Mouse (Mus musculus) layer of hippocampus, adult 9-10 months (tissue): ENCODE results near the gene Mpg.

Source experiments
- DNase-seq: peaks from one replicate; pipeline ENCODE4 v3.0.0; 2022; ENCODE audit warnings: low spot score

The Mpg gene

GRCm38 (mm10) chr11:32201922-32202685 is 24.2 kb upstream of the Mpg start:
- no peak for DNase-seq

DNA sequence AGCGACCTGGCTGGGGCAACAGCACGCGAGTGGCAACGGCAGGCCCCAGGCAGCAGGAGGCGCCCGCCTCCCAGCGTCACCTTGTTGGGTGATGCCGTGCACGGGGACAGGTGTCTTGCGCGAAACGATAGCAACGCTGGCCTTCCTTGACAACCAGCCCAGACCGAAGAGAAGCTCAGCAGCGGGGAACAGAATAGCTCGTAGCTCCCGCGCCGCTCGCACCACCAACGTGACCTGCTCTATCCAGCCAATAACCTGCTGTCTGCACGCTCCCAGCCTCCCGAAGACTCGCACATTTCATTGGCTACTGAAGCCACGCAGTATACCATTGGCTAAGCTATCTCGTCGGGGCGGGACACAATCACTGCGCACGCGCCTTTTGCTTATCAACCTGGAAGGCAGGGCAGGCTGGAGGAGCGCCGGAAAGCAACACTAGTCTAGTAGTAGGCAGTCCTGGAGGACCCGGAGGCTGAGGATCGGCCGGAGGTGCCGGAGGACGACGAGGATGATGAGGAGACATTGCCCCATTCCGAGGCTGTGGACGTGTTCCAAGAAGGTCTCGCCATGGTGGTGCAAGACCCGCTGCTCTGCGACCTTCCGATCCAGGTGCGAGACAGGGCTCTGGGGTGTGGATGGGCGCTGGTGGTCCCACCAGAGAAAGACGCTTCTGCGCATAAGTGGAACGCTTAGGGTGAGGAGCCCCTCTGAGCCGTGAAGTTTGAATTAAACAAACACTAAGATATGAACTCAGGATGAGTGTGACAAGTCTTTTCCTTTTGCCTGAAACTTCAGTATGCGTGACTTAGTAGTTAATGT is 21.0 kb upstream of the Mpg start, which contains the start of gene Snrnp25:
TSS of gene Snrnp25 (plus strand) at position 358 of the 816 bp plus-strand sequence.
- DNase-seq = peak; percentile 97

DNA sequence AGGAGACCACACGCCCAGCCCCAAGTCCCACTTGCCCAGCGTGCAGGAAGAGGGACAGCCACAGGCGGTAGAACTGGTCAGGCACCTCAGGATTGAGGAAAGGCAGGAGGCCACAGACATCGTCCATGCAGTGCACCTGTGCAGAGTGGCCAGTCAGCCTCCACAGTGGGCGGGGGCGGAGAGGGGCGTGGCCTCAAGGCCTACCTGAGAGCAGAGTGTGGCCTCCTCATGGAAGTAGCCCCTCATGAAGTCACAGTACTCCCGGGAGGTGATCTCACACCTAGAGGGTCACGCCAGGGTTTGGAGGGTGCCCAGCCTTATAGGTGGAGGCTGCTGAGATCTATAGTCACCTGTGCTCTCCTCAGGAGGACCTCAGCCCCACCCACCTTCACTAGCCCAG is 15.7 kb upstream of the Mpg start:
- no peak for DNase-seq

- no peak for DNase-seq
Measured at GRCm38 (mm10) chr11:32215372-32216162, 10.7 kb upstream of the Mpg start.

GRCm38 (mm10) chr11:32216851-32217250 is 9.5 kb upstream of the Mpg start:
- no peak for DNase-seq

GRCm38 (mm10) chr11:32218501-32219050 is 7.7 kb upstream of the Mpg start:
- no peak for DNase-seq

DNA sequence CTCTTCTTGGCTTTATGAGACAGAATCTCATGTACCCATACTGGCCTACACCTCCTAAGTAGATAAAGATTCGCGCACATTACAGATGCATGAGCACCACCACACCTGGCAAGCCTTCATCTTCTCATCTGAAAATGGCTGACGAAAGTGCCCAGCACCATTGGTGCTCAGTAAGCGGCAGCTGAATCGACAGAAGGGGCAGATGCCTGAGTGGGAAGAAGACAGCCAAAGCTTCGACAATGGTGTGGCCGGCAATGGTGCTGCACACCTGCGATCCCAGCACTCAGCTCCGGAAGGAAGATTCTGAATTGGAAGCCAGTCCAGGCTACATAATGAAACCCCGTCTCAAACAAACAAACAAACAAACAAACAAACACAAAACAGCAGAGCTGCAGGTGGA is 7.0 kb upstream of the Mpg start:
- no peak for DNase-seq

DNA sequence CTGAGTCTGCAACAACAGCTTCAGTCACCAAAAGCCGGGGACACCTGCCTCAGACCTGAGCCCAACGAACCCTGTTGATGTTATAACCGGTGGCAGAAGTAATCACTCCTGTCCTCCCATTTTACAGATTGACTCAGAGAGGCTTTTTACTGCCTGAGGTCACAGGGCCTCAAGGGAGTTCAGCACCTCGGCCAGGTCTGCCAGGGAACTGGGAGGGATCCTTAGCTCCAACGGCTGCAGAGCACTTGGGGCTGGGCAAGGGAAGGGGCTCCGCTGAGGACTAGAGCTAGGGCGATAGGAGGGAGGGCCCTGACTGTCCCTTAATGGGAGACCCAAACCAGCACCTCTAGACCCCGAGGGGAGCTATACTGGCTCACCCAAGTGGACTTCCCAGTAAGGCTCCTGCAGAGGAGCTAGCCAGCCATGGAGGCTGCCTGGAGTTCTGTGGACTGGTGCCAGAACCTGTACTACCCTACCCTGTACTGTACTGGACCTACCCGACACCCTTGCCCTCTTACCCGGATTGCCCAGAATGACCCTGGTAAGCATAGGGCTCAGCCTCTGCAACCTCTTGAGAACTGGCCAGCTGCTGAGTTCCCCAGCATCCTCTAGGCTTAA is 5.6 kb upstream of the Mpg start:
- no peak for DNase-seq

DNA sequence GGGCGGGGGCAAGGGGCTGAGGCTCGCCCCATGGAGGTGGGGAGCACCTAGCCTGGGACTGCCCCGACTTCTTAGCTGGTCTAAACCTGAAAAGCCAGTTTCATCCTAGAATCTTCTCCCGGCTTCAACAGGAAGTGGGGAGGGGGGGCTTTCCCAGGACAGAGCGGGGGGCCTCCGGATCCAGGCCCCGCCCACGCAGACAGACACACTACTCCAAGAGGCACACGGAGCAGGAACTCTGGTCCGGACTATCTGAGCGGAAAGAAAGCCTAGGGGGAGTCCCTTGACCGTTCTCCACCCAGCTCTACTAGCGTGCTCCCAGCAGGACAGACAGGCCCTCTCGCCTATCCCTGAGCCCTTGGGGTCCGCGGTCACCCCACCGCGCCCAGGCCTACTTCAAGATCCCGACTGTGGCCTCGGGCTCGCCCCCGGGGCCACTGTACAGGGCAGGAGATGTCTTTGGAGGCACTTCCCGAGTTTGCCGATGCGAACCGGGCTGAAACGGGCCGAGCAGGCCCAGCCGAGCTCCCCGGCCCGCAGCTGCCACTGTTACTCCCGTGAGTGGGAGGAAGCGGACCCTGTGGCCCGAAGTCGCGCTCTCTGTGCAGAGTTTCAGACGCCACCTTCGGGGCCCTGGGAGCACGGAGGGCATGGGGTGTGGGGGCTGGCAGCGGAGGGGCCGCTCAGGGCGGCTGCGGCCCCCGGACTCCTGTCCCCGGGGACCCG is 4.9 kb upstream of the Mpg start:
- no peak for DNase-seq

GRCm38 (mm10) chr11:32221951-32222409 is 4.3 kb upstream of the Mpg start, which contains the start of gene Rhbdf1:
Gene Rhbdf1 (minus strand): TSS chr11:32222300.
- no peak for DNase-seq

GRCm38 (mm10) chr11:32222570-32223194 is 3.6 kb upstream of the Mpg start:
- no peak for DNase-seq

GRCm38 (mm10) chr11:32223297-32223967 is 2.9 kb upstream of the Mpg start:
- DNase-seq = no peak

- no peak for DNase-seq
Measured at GRCm38 (mm10) chr11:32224468-32225139, 1.7 kb upstream of the Mpg start.

- DNase-seq = no peak
Measured at GRCm38 (mm10) chr11:32225222-32226104, 842 bp upstream of the Mpg start.

DNA sequence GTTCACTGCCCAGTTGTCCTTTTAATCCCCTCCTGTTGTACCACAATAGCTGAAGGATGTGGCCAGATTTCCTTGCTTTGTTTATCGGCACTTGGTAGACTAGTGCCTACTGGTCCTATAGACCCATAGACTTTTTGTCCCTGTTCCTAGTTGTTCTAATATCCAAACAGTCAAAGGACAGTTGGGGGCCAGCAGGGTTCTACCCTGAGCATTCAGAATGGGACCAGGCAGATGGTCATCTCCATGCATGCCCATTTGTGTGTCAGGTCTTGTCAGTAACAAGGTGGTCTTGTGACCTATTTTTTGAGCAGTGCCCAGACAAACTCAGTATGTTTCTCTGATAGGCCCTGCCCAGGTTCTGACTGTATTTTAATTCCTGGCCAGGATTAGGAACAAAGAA is 736 bp downstream of the Mpg start:
- DNase-seq = no peak

GRCm38 (mm10) chr11:32227555-32227954 is 1.2 kb downstream of the Mpg start:
- no peak for DNase-seq

GRCm38 (mm10) chr11:32228292-32228845 is 2.1 kb downstream of the Mpg start:
- DNase-seq = no peak

DNA sequence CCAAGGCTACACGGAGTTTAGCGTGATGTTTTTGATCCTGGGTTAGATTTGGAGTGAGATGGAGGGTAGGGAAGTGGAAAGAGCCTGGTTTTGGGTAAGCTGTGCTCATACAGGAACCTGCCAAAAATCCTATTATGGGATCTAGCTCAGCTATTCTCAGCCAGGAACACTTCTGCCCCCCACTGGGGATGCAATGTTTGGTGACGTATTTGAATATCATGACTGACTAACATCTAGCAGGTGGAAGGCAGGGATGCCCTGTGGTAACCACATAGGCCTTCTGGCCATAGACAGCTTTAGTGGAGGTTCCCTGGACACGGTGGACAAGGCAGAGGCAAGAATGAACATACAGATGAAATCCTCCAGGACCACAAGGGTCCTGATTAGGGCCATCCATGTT is 3.9 kb downstream of the Mpg start:
- DNase-seq = no peak
